Comparison of ENCODE assay signal across 26 mouse cellular contexts in genomic region chr4:53781396-53781795, GRCm38 (mm10). TPM values are rescaled to one million over a fixed set of nuclear protein-coding genes. Genes with fewer than 3 reads are reported as not detected.
"Had no signal": no experiment of that assay in that cellular context is flagged by ENCODE, and none has a peak within 500 bp of the region (broad histone marks: within the 10 kb centered on the region; RNA-seq: fewer than 3 reads in every experiment).

No protein-coding gene starts in this region.

- H3K27ac ChIP-seq: heart, embryonic 13.5 days; heart, embryonic 15.5 days; hindbrain, embryonic 13.5 days; hindbrain, embryonic 15.5 days; hindbrain, postnatal 0 days; layer of hippocampus, adult 2 months; left cerebral cortex, adult 2 months; limb, embryonic 10.5 days; limb, embryonic 12.5 days had no signal

- H3K9ac ChIP-seq: heart, embryonic 13.5 days; heart, embryonic 15.5 days; hindbrain, embryonic 13.5 days; hindbrain, embryonic 15.5 days; limb, embryonic 12.5 days had no signal

- H3K4me3 ChIP-seq: heart, embryonic 13.5 days; heart, embryonic 15.5 days; hindbrain, embryonic 13.5 days; hindbrain, embryonic 15.5 days; layer of hippocampus, adult 2 months; left cerebral cortex, adult 2 months; limb, embryonic 10.5 days; limb, embryonic 12.5 days had no signal

- H3K36me3 ChIP-seq: heart, embryonic 13.5 days; heart, embryonic 15.5 days; hindbrain, embryonic 13.5 days; hindbrain, embryonic 15.5 days; limb, embryonic 10.5 days; limb, embryonic 12.5 days had no signal

- H3K9me3 ChIP-seq: heart, embryonic 13.5 days; heart, embryonic 15.5 days; hindbrain, embryonic 13.5 days; hindbrain, embryonic 15.5 days; limb, embryonic 10.5 days; limb, embryonic 12.5 days had no signal

- H3K4me2 ChIP-seq: heart, embryonic 11.5 days; heart, embryonic 13.5 days; heart, embryonic 15.5 days; hindbrain, embryonic 13.5 days; hindbrain, embryonic 15.5 days; limb, embryonic 12.5 days had no signal

- ATAC-seq: forebrain, embryonic 16.5 days; hindbrain, postnatal 0 days; intestine, embryonic 16.5 days had no signal

- DNase-seq: gastrocnemius, postnatal 14 days; gastrocnemius, postnatal 36 days; heart, adult 18-20 months; heart, postnatal 14 days; heart, postnatal 36 days; kidney, adult 18-20 months; kidney, adult 8-10 months; kidney, postnatal 10 days; kidney, postnatal 25 days; kidney, postnatal 4 days; liver had no signal

RNA-seq across cellular contexts. Expression of gene Tal2, which starts 1.9 kb away (rescaled TPM):
- polyA plus RNA-seq: heart, embryonic 13.5 days; heart, embryonic 15.5 days; heart, postnatal 0 days; intestine, embryonic 14.5 days; intestine, embryonic 16.5 days; kidney, embryonic 14.5 days had no signal
